Mouse (Mus musculus) E14TG2a.4 (cell line): ENCODE results near the gene Wdr83os.
"Not testable (repeated sequence)": the region's sequence is repeated elsewhere in the genome, so short reads cannot be mapped to it uniquely, and the experiment has no call there.

Source experiments
- H3K27me3 ChIP-seq: 2 replicates; pipeline ENCODE4 v1.6.1; 2014; ENCODE audit warnings: low read length, control low read depth; ENCODE audit not compliant: insufficient read depth
- H3K36me3 ChIP-seq: 2 replicates; pipeline ENCODE4 v1.6.1; 2014; ENCODE audit warnings: low read length, control low read depth; ENCODE audit not compliant: insufficient read depth
- H3K4me1 ChIP-seq: replicated peaks from 2 replicates; pipeline ENCODE4 v1.6.1; 2014; ENCODE audit warnings: low read depth, low read length, control low read depth
- H3K4me3 ChIP-seq: replicated peaks from 2 replicates; pipeline ENCODE4 v1.5.1; 2014; ENCODE audit warnings: mild to moderate bottlenecking, low read length
- H3K9me3 ChIP-seq: 2 replicates; pipeline ENCODE4 v1.6.1; 2014; ENCODE audit warnings: low read length, control low read depth
- CTCF ChIP-seq: conservative IDR thresholded peaks from 2 replicates; pipeline ENCODE4 v1.5.1; 2014; ENCODE audit warnings: low read length
- NANOG ChIP-seq: IDR thresholded peaks from 2 replicates; pipeline ENCODE4 v1.6.1; 2014; ENCODE audit warnings: borderline replicate concordance, low read length, mixed read lengths
- POU5F1 ChIP-seq: IDR thresholded peaks from 2 replicates; pipeline ENCODE4 v1.6.1; 2014; ENCODE audit warnings: low read length, borderline replicate concordance

The Wdr83os gene

DNA sequence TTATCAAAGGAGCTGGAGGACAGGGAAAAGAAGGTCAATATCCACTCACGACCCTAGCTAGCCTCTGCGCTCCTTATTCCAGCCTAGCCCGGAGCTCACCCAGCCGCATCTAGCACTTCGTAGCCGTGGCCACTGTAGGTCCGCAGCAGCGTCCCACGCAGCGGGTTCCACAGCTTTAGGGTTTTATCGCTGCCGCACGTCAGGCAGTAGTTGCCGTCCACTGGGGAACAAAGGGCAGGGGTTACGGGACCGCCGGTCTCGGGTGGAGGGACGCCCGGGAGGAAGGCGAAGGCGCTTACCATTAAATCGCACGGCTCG, 367 bp upstream of the Wdr83os start:
- peaks cover 50% of the 10 kb centered on the region for H3K36me3 ChIP-seq
- no peaks in the 10 kb centered on the region for H3K27me3 ChIP-seq
- no peaks in the 10 kb centered on the region for H3K9me3 ChIP-seq
- peaks cover 57% of the 10 kb centered on the region for H3K4me1 ChIP-seq
- TF ChIP-seq NANOG (no peak), POU5F1 (no peak), CTCF (no peak)
- H3K4me3 ChIP-seq, result peak overlapping the region; percentile 96

DNA sequence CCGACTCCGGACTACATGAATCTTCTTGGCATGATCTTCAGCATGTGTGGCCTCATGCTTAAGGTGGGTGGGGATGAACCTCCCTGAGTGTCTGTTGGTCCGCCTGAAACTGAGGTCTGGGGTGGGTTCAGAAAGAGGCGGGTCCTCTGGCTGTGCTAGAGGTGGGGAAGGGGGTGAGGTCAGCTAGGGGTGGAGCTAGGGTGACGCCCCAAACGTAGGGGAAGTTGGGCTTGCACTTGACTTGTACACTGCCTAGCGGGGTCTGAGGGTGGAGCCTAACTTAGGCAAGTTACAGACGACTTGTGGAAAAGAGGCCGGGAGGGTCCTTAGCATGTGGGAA, 646 bp downstream of the Wdr83os start, which contains the start of gene Wdr83:
Gene Wdr83 (minus strand): TSS at position 91 of the 340 bp plus-strand sequence.
- peaks cover 48% of the 10 kb centered on the region for H3K4me1 ChIP-seq
- no peaks in the 10 kb centered on the region for H3K27me3 ChIP-seq
- H3K4me3 ChIP-seq, result peak within 1 kb of the TSS; percentile 96
- peaks cover 49% of the 10 kb centered on the region for H3K36me3 ChIP-seq
- TF ChIP-seq CTCF, result no peak
- no peak for TF ChIP-seq POU5F1
- no peak for TF ChIP-seq NANOG
- H3K9me3 ChIP-seq, result no peaks in the 10 kb centered on the region

DNA sequence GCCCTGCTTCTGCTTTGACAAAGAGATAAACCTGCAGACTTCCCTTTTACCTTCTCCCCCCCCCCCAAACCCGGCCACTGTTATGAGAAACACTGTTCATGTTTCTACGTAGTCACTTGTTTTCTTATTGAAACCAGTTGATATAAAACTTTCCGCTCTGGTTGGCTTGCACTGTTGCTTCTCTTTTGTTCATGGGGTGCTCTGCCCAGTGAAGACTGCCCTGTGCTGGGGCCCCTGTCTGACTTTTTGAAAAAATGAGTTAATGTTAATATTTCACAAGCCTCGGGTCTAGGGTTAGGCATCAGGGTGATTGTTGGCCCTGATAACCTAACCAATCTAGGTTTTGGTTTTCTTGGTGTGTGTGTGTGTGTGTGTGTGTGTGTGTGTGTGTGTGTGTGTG, 1.6 kb downstream of the Wdr83os start:
- peaks cover 41% of the 10 kb centered on the region for H3K4me1 ChIP-seq
- H3K4me3 ChIP-seq, H3K9me3 ChIP-seq, H3K27me3 ChIP-seq: not testable (repeated sequence)
- H3K36me3 ChIP-seq, result peaks cover 49% of the 10 kb centered on the region

DNA sequence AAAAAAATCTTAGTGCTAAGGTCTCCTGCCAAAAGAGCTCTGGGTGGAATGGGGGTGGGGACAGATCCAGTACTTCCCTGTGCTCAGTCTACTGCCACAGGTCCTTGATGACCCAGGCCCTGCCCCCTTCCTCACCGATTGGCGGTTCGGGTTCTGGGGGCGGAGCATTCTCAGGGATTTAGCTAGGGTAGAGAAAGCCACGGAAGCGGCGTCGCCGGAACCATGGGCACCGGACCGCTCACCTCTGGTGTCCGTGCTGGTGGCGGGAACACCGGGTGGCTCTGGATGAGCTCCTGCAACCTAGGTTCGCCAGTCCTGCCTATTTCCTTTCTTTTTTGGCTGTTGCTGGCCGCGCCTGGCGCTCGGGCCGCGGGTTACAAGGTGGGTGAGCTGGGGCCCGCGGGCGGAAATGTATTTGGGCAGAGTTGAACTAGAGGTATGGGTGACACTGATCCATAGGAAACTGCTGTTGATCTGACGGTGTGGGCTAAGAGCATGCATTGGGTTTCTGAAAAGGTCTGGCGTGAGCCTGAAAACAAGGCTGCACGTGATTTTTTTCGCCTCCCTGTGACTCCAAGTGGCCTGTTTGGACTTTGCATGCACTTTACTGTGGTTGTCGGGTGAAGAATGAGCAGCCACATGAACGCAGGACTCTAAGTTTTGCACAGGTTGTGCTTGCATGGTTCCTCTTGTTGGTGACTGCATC, 2.7 kb downstream of the Wdr83os start, which contains the start of gene Man2b1:
Gene Man2b1 (plus strand): TSS at position 163 of the 706 bp plus-strand sequence.
- no peak for TF ChIP-seq NANOG
- no peak for TF ChIP-seq CTCF
- TF ChIP-seq POU5F1, result no peak
- H3K4me1 ChIP-seq, result peaks cover 41% of the 10 kb centered on the region
- H3K9me3 ChIP-seq, result no peaks in the 10 kb centered on the region
- peaks cover 49% of the 10 kb centered on the region for H3K36me3 ChIP-seq
- H3K27me3 ChIP-seq, result no peaks in the 10 kb centered on the region
- peak within 1 kb of the TSS; percentile 89 for H3K4me3 ChIP-seq

DNA sequence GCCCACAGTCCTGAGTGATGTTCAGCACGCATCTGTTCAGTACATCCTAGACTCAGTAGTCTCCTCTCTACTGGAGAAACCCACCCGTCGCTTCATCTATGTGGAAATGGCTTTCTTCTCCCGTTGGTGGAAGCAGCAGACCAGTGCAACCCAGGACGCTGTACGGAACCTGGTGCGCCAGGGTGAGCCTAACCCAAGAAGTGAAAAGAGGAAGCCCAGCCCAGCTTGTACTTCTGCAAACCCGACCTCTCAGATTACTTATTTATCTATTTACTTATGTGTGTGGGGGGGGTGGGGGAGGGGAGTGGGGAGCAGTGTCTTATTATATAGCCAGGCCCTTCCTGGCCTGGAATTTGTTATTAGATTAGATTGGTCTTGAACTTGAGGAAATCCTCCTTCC, 4.1 kb downstream of the Wdr83os start:
- no peaks in the 10 kb centered on the region for H3K9me3 ChIP-seq
- H3K27me3 ChIP-seq, result no peaks in the 10 kb centered on the region
- peaks cover 45% of the 10 kb centered on the region for H3K36me3 ChIP-seq
- peaks cover 33% of the 10 kb centered on the region for H3K4me1 ChIP-seq
- TF ChIP-seq CTCF (no peak), NANOG (no peak), POU5F1 (no peak)
- peak overlapping the region; percentile 89; the same call in 1 of the 2 replicates for H3K4me3 ChIP-seq

DNA sequence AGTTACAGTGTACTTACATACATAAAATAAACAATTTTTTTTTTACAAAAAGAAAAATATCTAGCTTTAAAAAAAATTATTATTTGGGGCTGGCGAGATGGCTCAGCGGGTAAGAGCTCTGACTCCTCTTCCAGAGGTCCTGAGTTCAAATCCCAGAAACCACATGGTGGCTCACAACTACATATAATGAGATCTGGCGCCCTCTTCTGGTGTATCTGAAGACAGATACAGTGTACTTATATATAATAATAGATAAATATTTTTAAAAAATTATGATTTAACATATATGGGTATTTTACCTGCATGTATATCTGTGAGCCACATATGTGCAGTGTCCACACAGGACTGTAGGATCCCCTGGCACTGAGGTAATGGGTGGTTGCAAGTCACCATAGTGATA, 5.7 kb downstream of the Wdr83os start:
- TF ChIP-seq CTCF (no peak), NANOG (no peak), POU5F1 (no peak)
- no peak overlapping the region for H3K4me3 ChIP-seq
- peaks cover 31% of the 10 kb centered on the region for H3K4me1 ChIP-seq
- no peaks in the 10 kb centered on the region for H3K27me3 ChIP-seq
- H3K9me3 ChIP-seq, result no peaks in the 10 kb centered on the region
- H3K36me3 ChIP-seq, result peaks cover 49% of the 10 kb centered on the region

DNA sequence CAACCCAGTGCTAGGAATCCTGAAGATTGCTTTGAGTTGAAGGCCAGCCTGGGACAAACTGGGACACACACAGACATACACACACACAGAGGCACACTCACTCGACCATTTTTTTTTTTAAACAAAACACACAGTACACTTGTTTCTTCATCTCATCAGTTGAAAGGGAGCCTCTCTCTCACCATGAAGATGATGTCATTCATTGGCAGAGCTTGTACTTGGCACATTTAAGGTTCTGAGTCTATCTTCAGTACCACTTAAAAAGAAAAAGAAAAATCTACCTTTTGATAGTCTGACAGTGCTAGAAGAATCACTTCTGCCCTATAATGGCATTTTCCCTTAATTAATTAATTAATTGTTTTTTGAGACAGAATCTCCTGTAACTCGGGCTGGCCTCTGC, 8.2 kb downstream of the Wdr83os start:
- Histone ChIP-seq H3K27me3 (no peaks in the 10 kb centered on the region), H3K4me1 (peaks cover 22% of the 10 kb centered on the region), H3K9me3 (no peaks in the 10 kb centered on the region), H3K36me3 (peaks cover 69% of the 10 kb centered on the region), H3K4me3 (no peak overlapping the region)
- TF ChIP-seq NANOG, result no peak
- TF ChIP-seq POU5F1, result no peak
- no peak for TF ChIP-seq CTCF

- peaks cover 75% of the 10 kb centered on the region for H3K36me3 ChIP-seq
- TF ChIP-seq NANOG (no peak), POU5F1 (no peak), CTCF (no peak)
- H3K4me3 ChIP-seq, result no peak overlapping the region
- H3K4me1 ChIP-seq, result peaks cover 18% of the 10 kb centered on the region
- H3K9me3 ChIP-seq, result no peaks in the 10 kb centered on the region
- H3K27me3 ChIP-seq, result no peaks in the 10 kb centered on the region
Measured at GRCm38 (mm10) chr8:85090856-85091255, 10.3 kb downstream of the Wdr83os start.

DNA sequence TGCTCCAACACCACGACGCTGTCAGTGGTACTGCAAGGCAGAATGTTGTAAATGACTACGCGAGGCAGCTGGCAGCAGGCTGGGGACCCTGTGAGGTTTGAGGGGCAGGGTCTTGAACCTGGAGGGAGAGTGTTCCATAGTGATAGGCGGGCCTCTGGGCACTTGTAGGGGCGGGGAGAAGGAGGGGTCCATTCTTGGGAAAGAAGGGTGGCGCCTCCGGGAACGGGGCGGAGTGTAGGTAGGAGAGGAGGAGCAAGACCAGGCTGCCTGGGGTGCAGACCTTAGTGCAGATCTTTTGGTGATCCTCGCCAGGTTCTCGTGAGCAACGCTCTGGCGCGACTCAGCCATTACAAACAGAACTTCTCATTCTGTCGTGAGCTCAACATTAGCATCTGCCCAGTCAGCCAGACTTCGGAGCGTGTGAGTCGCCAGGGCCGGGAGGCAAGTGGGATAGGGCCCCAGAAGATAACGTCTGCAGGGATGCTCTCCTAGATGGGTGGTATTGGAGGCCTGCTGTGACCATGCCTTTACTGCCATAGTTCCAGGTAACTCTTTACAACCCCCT, 11.1 kb downstream of the Wdr83os start:
- TF ChIP-seq NANOG (no peak), POU5F1 (no peak), CTCF (no peak)
- Histone ChIP-seq H3K27me3 (no peaks in the 10 kb centered on the region), H3K36me3 (peaks cover 79% of the 10 kb centered on the region), H3K4me3 (peak overlapping the region; percentile 51; the same call in 1 of the 2 replicates), H3K9me3 (no peaks in the 10 kb centered on the region), H3K4me1 (peaks cover 25% of the 10 kb centered on the region)
